Comparison of ENCODE assay signal across 14 mouse cellular contexts in the genomic region with DNA sequence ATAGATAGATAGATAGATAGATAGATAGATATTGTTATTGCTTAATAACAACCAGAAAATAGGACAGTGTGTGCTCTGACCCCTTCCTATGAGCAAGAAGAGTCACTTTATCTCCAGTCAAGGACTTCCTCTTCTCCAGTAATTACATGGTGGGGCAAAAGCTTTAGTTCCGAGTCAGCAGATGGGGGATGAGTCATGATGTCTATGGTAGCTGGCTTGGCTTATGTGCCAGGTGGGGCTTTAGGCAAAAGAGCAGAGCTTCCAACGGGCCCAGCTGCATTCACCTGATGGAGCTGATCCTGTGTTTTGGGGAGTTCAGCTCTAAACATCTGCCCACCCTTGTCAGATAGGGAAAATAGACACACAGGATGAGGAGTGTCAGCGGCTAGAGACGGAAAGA.
DNase-seq lines count a peak whose midpoint lies in the region; ATAC-seq and TF ChIP-seq lines count a peak whose summit lies in the region.
"Had no signal": no experiment of that assay in that cellular context is flagged by ENCODE, and none has a peak within 500 bp of the region (broad histone marks: within the 10 kb centered on the region; RNA-seq: fewer than 3 reads in every experiment).

No protein-coding gene starts in this region.

- no peak overlapping the region for H3K4me3 ChIP-seq in CH12.LX (replicated peaks in 1 of 3; ENCODE audit: low read depth in 2 of 3, low read length in 2 of 3, poor library complexity in 1 of 3)
- no peak overlapping the region for H3K4me3 ChIP-seq in myocyte
- H3K4me3 ChIP-seq: left cerebral cortex, adult 2 months; midbrain, embryonic 13.5 days had no signal

- peak; percentile 40 for ATAC-seq in common myeloid progenitor, adult 5-6 weeks (replicated peaks; ENCODE audit: low read depth, poor library complexity, severe bottlenecking)
- ATAC-seq in inflammation-experienced regulatory T-cells, adult 6 months = no peak
- no peak for ATAC-seq in CD4-positive, CD25-positive, alpha-beta regulatory T cell, adult 4 months
- ATAC-seq: midbrain, embryonic 13.5 days had no signal

- no peaks in the 10 kb centered on the region for H3K36me3 ChIP-seq in CH12.LX (replicated peaks in 1 of 2; ENCODE audit: control insufficient read depth in 1 of 2, insufficient read depth in 1 of 2, low read length in 1 of 2)
- no peaks in the 10 kb centered on the region for H3K36me3 ChIP-seq in myocyte (ENCODE audit: control insufficient read depth, insufficient read depth)
- H3K36me3 ChIP-seq: midbrain, embryonic 13.5 days had no signal

- peak; percentile 73 for TF ChIP-seq EP300 in CH12.LX (IDR thresholded peaks at IDR 0.05; ENCODE audit: low read length)

- TF ChIP-seq POLR2A in CH12.LX (IDR thresholded peaks at IDR 0.05; ENCODE audit: low read depth, low read length) (no peak), myocyte (IDR thresholded peaks at IDR 0.05; ENCODE audit: insufficient read length, low read depth) (no peak)

- H3K4me2 ChIP-seq in CH12.LX (ENCODE audit: insufficient read depth, low read depth, poor library complexity, severe bottlenecking) (peak overlapping the region; percentile 32), myocyte (ENCODE audit: low read depth) (peak overlapping the region; percentile 26)
- H3K4me2 ChIP-seq: midbrain, embryonic 13.5 days had no signal

- dilution Hi-C loops in CH12.LX (cut with MboI; ENCODE audit: extremely low pct_ligation_motif_present, extremely low pct_unique_long_range_greater_than_20kb, low sequenced_read_pairs) = no loop called here

- peak overlapping the region; percentile 92 for H3K27ac ChIP-seq in CH12.LX (ENCODE audit: insufficient read depth, low read depth)
- H3K27ac ChIP-seq: left cerebral cortex, adult 2 months; midbrain, embryonic 13.5 days had no signal

- DNase-seq in layer of hippocampus, adult 9-11 months = peak; percentile 42
- DNase-seq in layer of hippocampus, adult 18-20 months (ENCODE audit: low spot score in 2 of 2) = no peak
- DNase-seq in CH12.LX (ENCODE audit: extremely low read depth) = peak; percentile 92
- no peak for DNase-seq in natural killer cell, adult 2 months (ENCODE audit: low spot score in 2 of 2)
- DNase-seq: adrenal gland, adult 8-10 months; cerebellum, adult 8-10 months; kidney, adult 9 months; right cerebral cortex, postnatal 25 days had no signal

- peaks cover 40 to 83% of the 10 kb centered on the region in 2 experiments for H3K4me1 ChIP-seq in CH12.LX (ENCODE audit: control insufficient read depth in 1 of 2, insufficient read depth in 2 of 2)

- H3ac ChIP-seq in myocyte (ENCODE audit: control insufficient read depth, insufficient read length) = no peak overlapping the region

- H3K27me3 ChIP-seq in CH12.LX (replicated peaks) (no peaks in the 10 kb centered on the region), myocyte (ENCODE audit: control insufficient read depth, insufficient read depth, insufficient read length) (no peaks in the 10 kb centered on the region)
- H3K27me3 ChIP-seq: midbrain, embryonic 13.5 days had no signal

- no peak for TF ChIP-seq CTCF in CH12.LX (conservative IDR thresholded peaks at IDR 0.05 in 1 of 2, IDR thresholded peaks at IDR 0.05 in 1 of 2; ENCODE audit: low read depth in 2 of 2, low read length in 2 of 2)

- H3K79me2 ChIP-seq in CH12.LX (replicated peaks; ENCODE audit: control insufficient read depth, extremely low read depth, insufficient read depth, poor library complexity, severe bottlenecking) (no peaks in the 10 kb centered on the region), myocyte (ENCODE audit: control insufficient read depth, insufficient read depth) (no peaks in the 10 kb centered on the region)

- H3K9me3 ChIP-seq in CH12.LX (replicated peaks; ENCODE audit: low read length) = no peaks in the 10 kb centered on the region
- H3K9me3 ChIP-seq: midbrain, embryonic 13.5 days had no signal

- TF ChIP-seq RAD21 in CH12.LX (IDR thresholded peaks at IDR 0.05; ENCODE audit: low read depth, low read length) = no peak; the same call in 1 of the 2 replicates

- in situ Hi-C loops in CH12.LX (cut with MboI; ENCODE audit: low pct_ligation_motif_present, low pct_unique_long_range_greater_than_20kb, low sequenced_read_pairs) = loop anchor here (10.0 kb wide), 1 partner anchor 121 kb away; a partner anchor contains a TSS

- 0 out of 2 replicates have a peak overlapping the region, but pooled peaks have one; percentile 4 for H3K9ac ChIP-seq in CH12.LX (ENCODE audit: insufficient read depth, low read depth)
- H3K9ac ChIP-seq: midbrain, embryonic 13.5 days had no signal

TF ChIP-seq in CH12.LX, 34 proteins besides CTCF, POLR2A, EP300 and RAD21 (continues in another document):
- no peak for TF ChIP-seq E2F4 (IDR thresholded peaks at IDR 0.05; ENCODE audit: insufficient replicate concordance, low read depth, low read length)
- TF ChIP-seq NELFE (IDR thresholded peaks at IDR 0.05; ENCODE audit: low read depth, low read length) = no peak
- TF ChIP-seq USF1 (IDR thresholded peaks at IDR 0.05; ENCODE audit: low read depth, low read length) = no peak
- peak; percentile 56; the same call in 1 of the 2 replicates for TF ChIP-seq MAFK (IDR thresholded peaks at IDR 0.05; ENCODE audit: insufficient replicate concordance, low read length)
- no peak for TF ChIP-seq CHD1 (IDR thresholded peaks at IDR 0.05; ENCODE audit: low read depth, low read length)
- TF ChIP-seq ZMIZ1 (IDR thresholded peaks at IDR 0.05; ENCODE audit: low read depth, low read length) = 0 out of 2 replicates have a peak, but pooled peaks have one; percentile 36
- TF ChIP-seq MAX (IDR thresholded peaks at IDR 0.05; ENCODE audit: low read length) = peak; percentile 9; the same call in 1 of the 2 replicates
- peak; percentile 92 for TF ChIP-seq ETS1 (conservative IDR thresholded peaks at IDR 0.05; ENCODE audit: low read depth, low read length)
- peak; percentile 97 for TF ChIP-seq TCF12 (IDR thresholded peaks at IDR 0.05; ENCODE audit: low read depth, low read length)
- no peak for TF ChIP-seq ZC3H11A (IDR thresholded peaks at IDR 0.05; ENCODE audit: low read depth, low read length)
- TF ChIP-seq USF2 (conservative IDR thresholded peaks at IDR 0.05; ENCODE audit: low read depth, low read length) = no peak
- TF ChIP-seq MAZ (IDR thresholded peaks at IDR 0.05; ENCODE audit: low read depth, low read length) = peak; percentile 87
- 0 out of 2 replicates have a peak, but pooled peaks have one; percentile 41 for TF ChIP-seq UBTF (IDR thresholded peaks at IDR 0.05; ENCODE audit: low read depth, low read length)
- peak; percentile 69 for TF ChIP-seq JUN (IDR thresholded peaks at IDR 0.05; ENCODE audit: insufficient read depth, low read depth, low read length)
- TF ChIP-seq MEF2A (IDR thresholded peaks at IDR 0.05; ENCODE audit: borderline replicate concordance, low read depth, low read length) = peak; percentile 19; the same call in 1 of the 2 replicates
- no peak for TF ChIP-seq SIN3A (IDR thresholded peaks at IDR 0.05; ENCODE audit: low read length)
- TF ChIP-seq RCOR1 (conservative IDR thresholded peaks at IDR 0.05; ENCODE audit: low read depth, low read length) = no peak
- no peak; the same call in 1 of the 2 replicates for TF ChIP-seq IRF4 (IDR thresholded peaks at IDR 0.05; ENCODE audit: low read depth, low read length)
- TF ChIP-seq ELF1 (IDR thresholded peaks at IDR 0.05; ENCODE audit: low read depth, low read length) = no peak; the same call in 1 of the 2 replicates
- TF ChIP-seq BHLHE40 (IDR thresholded peaks at IDR 0.05; ENCODE audit: low read depth, low read length) = no peak; the same call in 1 of the 2 replicates
- TF ChIP-seq MXI1 (IDR thresholded peaks at IDR 0.05; ENCODE audit: low read depth, low read length) = no peak

TF ChIP-seq in myocyte, 11 proteins besides CTCF, POLR2A, EP300 and RAD21:
- TF ChIP-seq MYOD1 (IDR thresholded peaks at IDR 0.05; ENCODE audit: control insufficient read depth in 1 of 3, insufficient read length in 2 of 3, low read depth in 2 of 3) = peak in 1 of 3 experiments; percentile 12
- TF ChIP-seq TCF3 (IDR thresholded peaks at IDR 0.05; ENCODE audit: insufficient read length, low read depth) = no peak
- TF ChIP-seq CEBPB (IDR thresholded peaks at IDR 0.05; ENCODE audit: insufficient read depth, poor library complexity, severe bottlenecking) = no peak
- no peak for TF ChIP-seq MYOG (IDR thresholded peaks at IDR 0.05; ENCODE audit: control insufficient read depth in 1 of 3, insufficient read depth in 1 of 3, insufficient read length in 2 of 3, low read depth in 2 of 3)
- TF ChIP-seq SRF (IDR thresholded peaks at IDR 0.05; ENCODE audit: control insufficient read depth, insufficient read length, low read depth) = no peak

Comparison
In these comparisons a context has a peak if more than half of its experiments do, and no peak if none do; other contexts are left out.
1. DNase-seq: peak in layer of hippocampus, adult 9-11 months (single experiment) and CH12.LX (single experiment); none in layer of hippocampus, adult 18-20 months (0 of 2) and natural killer cell, adult 2 months (0 of 2).